Mouse (Mus musculus) mature B cell (primary cell): ENCODE measurements around the gene Smagp.

Source experiments
- in situ Hi-C: fragments of 300-500 bp; cut with MboI; formaldehyde crosslinking; loops from 2 replicates; pipeline ENCODE4 v1.14.3; 2019

Gene Smagp

GRCm38 (mm10) chr15:100665411-100666218 is 28.9 kb upstream of the Smagp start:
- in situ Hi-C loops = no loop called here

DNA sequence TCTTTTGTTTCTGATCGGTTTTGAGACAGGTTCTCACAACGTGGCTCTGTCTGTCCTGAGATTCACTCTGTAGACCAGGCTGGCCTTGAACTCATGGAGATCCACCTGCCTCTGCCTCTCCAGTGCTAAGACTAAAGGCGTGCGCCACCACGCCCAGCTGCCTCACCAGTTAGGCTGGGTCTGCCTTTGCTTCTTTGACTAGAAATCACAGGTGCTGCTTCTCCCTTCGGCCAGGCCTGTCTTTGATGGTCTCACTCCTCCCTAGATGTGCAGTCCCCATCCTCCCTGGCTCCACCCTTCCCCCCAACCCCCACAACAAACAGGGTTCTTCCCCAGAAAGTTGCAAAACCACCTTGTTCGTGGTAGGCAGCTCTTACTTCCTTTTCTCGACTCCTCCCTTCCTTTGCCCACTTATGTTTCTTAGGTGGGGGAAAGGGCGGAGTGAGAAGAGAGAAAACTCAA is 28.1 kb upstream of the Smagp start:
- in situ Hi-C loops = no loop called here

DNA sequence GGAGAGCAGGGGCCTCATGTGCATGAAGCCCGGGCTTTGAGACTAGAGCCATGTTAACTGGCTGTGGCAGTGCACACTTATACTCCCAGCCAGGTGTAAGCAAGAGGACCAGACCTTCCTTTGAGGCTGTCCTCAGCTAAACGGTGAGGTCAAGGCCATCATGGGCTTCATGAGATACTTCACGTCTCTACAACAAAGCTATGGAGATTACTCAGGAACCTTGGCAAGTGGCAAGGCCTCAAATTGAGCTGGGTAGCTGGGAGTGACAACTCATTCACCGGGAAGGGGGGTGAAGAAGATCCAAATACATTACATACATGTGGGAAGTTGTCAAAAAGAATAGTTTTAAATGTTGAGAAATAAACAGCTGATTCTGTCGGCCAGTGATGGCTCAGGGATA is 24.1 kb upstream of the Smagp start:
- in situ Hi-C loops = no loop called here

DNA sequence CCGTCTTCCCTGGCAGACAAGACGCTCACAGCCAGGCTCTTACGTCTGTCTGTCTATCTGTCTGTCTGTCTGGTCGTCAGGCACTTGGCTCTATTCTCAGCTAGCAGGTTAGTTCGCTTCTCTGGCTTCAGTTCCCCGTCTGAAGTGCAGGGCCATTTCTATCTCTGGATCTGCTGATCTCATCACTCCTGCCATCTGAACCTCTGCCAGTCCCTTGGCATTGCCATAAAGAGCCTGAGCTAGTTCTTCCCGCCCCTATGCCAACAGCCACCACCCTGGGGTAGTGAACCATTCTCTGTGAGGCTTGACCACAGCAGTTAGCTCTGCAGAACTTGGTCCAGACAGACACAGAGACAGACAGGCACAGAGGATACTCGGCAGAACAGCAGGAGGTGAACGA is 23.6 kb upstream of the Smagp start:
- in situ Hi-C loops = no loop called here

GRCm38 (mm10) chr15:100655201-100655600 is 18.5 kb upstream of the Smagp start:
- in situ Hi-C loops = no loop called here

- in situ Hi-C loops = no loop called here
Observed at GRCm38 (mm10) chr15:100654271-100654670, 17.5 kb upstream of the Smagp start.

GRCm38 (mm10) chr15:100651610-100652009 is 14.9 kb upstream of the Smagp start:
- in situ Hi-C loops = no loop called here

DNA sequence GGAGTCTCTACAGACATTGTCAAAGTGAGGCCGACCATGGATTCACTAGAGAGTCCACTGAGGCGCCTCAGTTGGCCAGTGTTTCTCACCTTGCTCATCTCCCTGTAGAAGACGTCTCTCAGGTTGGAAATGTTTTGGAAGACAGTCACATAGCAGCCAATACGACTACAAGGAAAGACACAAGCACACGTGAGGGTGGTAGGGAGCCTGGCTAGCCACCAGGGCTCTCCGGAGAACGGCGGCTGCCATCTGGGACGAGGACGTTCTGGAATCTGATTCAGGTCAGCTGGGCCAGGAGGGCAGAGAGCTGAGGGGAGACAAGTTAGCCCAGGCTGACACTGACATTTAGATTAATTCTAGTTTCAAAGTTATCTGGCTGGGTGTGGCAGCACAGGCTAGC is 13.4 kb upstream of the Smagp start:
- in situ Hi-C loops = no loop called here

- in situ Hi-C loops = no loop called here
Observed at GRCm38 (mm10) chr15:100646161-100646560, 9.4 kb upstream of the Smagp start.

- in situ Hi-C loops = no loop called here
Observed at GRCm38 (mm10) chr15:100642451-100642850, 5.7 kb upstream of the Smagp start.

DNA sequence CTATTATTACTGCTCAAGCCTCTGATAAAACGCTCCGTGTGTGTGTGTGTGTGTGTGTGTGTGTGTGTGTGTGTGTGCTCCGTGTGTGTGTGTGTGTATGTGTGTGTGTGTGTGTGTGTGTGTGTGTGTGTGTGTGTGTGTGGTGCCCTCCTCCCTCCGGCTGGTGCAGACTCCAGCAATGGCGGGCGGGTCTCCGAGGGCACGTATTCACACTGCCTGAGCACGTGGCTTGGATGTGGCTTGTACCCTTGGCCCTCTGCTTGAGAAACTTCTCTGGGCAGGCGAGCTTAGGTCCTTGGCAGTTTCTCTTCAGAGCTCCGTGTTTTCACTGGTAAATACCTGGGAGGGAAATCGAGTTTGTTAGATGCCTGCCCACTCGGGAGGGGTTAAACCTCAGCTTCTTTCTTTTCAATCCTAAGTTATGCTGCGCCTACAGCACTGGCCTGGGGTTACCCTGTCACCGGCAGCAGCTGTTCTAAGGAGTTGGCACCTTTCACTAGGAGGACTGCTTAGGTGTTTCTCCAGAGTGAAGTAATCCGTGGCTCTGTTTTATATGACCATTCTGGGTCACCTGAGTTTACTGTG is 4.6 kb upstream of the Smagp start:
- in situ Hi-C loops = no loop called here

- in situ Hi-C loops = no loop called here
Observed at GRCm38 (mm10) chr15:100639972-100640750, 3.4 kb upstream of the Smagp start.

- in situ Hi-C loops = no loop called here
Observed at GRCm38 (mm10) chr15:100637661-100638060, 921 bp upstream of the Smagp start.

DNA sequence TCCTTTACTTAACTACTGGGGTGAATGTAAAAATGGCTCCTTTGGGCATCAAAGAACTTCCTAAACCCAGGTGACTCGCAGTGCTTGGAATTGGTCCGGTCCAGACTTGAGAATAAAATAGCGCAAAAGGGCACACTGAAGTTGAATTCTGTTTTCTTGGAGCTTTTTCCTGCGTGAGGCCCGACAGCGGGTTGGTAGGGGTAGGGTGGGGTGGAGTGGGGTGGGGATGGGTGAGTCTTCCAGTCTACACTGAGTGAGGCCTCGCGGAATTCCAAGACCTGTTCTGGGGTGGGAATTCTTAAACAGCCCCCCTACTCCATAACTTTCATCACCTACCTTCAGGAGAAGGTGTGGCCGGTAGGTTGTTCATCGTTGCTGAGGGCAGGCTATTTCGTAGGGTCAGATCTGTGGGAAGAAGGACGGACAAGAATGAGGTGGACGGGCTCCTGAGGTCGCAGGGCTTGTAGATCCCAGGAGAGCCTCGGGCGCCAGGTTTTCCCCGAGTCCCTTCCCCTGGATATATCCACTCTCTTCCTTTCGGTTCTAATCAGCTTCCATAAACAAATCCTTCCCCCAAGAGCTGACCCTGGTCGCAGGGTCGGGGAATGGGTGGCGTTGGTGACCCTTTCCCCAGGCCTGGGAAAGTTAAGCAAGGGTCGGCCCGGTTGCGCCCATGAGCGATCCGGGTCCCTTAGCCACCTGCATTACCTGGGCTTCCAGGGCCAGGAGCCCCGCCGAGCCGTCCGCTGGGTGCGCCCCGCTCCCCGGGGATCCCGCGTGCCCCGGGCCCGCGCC is 692 bp downstream of the Smagp start:
- in situ Hi-C loops = no loop called here

DNA sequence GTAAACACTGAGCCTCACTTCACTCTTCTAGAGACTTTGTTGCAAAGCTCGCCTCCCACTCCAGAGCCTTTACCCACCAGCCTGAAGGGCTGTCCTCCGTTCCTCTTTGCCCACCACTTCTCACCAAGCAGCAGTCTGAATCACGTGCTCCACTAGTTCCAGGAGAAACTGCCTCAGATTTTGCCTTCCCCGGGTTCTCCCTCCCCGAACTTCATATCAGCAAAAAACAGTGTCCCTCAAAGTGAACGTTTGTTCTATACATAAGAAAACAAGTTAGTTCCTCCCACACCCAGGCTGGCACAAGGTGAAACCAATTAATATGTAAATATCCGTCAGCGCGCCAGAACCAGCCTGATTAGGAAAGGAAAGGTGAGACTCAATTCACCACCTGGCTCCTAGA is 1.5 kb downstream of the Smagp start:
- in situ Hi-C loops = no loop called here

DNA sequence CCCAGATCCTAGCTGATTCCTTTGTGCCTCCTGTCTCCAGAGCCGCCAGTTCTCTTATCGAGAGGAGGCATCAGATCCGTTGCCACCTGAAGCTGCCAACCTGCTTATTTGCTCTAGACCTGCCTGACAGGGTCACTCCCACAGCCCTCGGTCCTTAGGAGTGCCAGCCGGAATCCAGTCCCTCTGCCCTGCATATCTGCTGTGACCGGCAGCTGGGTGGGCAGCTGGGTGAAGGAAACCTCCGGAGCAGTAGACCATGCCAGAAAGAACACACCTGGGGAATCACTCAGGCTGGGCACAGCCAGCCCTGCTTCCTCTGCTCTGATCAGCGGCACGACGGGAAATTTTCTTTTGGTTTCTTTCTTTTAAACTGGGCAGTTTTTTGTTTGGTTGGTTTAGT is 3.4 kb downstream of the Smagp start:
- in situ Hi-C loops = no loop called here

- in situ Hi-C loops = no loop called here
Observed at GRCm38 (mm10) chr15:100632323-100632722, 4.4 kb downstream of the Smagp start.

DNA sequence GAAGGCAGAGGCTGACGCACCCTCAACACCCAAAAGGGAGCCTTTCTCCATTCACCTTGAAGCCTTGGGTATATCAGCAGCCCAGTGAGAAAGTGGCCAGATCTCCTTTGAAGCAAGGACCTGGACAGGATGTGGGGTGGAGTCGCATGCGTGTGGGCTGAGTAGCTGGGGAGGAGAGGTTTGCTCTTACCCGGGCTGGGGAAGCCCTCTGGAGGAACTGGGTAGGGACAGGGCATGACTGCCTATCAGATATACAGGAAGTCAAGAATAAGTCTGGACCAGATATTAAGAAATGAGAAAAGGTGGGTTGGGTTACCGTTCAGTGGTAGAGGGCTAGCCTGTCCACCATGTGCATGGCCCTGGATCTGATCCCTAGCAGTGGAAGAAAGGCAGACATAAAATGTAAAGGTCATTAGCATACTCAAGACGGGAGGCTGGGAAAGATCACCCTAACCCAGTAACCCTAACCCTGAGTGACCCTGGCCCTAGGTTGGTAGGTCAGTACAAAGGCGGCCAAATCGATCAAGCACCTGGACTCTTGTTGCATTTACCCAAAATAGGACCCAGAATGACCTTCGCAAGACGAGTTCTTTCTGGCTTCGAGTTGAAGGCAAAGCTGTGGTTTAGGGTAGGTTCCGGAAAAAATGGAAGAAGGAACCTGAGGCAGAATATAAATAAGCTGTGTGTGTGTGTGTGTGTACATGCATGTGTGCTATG is 5.1 kb downstream of the Smagp start:
- in situ Hi-C loops = no loop called here

GRCm38 (mm10) chr15:100630126-100630525 is 6.6 kb downstream of the Smagp start:
- in situ Hi-C loops = no loop called here

DNA sequence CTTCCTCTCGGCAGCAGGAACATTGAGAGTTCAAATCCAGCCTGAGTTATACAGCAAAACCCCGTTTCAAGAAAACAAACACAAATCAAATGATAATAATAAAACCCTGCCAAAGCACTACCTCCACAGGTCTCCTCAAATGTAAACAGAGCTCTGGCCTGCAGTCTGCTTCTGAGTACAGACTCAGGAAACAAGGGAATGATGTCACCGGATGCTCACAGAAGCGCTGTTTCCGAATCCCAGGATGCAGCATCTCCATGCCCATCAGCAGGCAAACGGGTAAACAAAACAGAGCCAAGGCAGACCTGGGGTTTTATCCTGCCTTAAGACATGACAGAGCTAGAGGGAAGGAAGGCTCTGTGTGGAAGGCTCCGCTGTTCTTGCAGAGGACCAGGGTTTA is 7.9 kb downstream of the Smagp start:
- in situ Hi-C loops = no loop called here

DNA sequence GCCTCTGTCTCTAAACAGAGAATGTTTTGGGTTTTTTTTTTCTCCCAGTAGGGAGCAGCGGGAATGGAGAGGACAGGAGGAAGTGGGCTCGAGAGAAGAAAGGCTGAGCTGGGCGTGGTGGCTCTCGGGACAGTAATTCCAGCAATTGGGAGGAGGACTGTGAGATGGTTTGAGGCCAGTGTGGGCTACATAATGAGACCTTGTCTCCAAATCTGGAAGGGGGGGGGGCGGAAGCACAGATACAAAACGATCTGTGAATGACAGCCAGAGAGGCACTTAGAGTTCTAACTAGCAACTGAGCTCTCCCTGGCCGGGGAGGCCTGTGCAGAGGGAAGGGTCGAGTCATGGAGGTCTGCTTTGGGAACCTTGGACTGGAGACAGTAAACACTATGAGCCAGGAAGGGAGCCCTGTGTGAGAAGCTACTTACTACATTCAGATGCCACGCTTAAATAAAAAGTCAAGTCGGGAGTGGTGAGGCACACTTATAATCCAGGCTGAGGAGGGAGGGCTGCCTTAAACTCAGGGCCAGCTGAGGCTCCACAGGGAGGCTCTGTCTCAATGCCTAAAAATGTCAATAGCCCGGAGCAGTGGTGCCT is 8.9 kb downstream of the Smagp start:
- in situ Hi-C loops = no loop called here
